Mouse (Mus musculus) limb, embryonic 13.5 days (tissue): ENCODE data around the gene Gmds. TPM values are rescaled to one million over a fixed set of nuclear protein-coding genes. Genes with fewer than 3 reads are reported as not detected.
A peak's percentile ranks its signal among the peaks of the same experiment; 100 is the strongest.

Source experiments
- ATAC-seq: fragments of 200-750 bp; cut with Nextera tagmentation; 2 replicates; pipeline ENCODE4 v1.8.0; 2017; ENCODE audit warnings: low read depth, moderate number of reproducible peaks, moderate TSS enrichment; ENCODE audit not compliant: low FRiP score
- H3K27ac ChIP-seq: fragments of 300-500 bp; sonication (generic); 2 replicates; pipeline ENCODE4 v1.5.1; 2015; ENCODE audit warnings: inconsistent platforms, mild to moderate bottlenecking, moderate library complexity
- H3K27me3 ChIP-seq: fragments of 300-500 bp; sonication (generic); 2 replicates; pipeline ENCODE4 v1.6.1; 2015; ENCODE audit warnings: mild to moderate bottlenecking, inconsistent platforms
- H3K36me3 ChIP-seq: fragments of 300-500 bp; sonication (generic); 2 replicates; pipeline ENCODE4 v1.6.1; 2015; ENCODE audit warnings: inconsistent platforms, mild to moderate bottlenecking, moderate library complexity
- H3K4me1 ChIP-seq: fragments of 300-500 bp; sonication (generic); 2 replicates; pipeline ENCODE4 v1.6.1; 2015; ENCODE audit warnings: inconsistent platforms
- H3K4me2 ChIP-seq: fragments of 300-500 bp; sonication (generic); replicated peaks from 2 replicates; pipeline ENCODE4 v1.6.1; 2015; ENCODE audit warnings: inconsistent platforms, mild to moderate bottlenecking, moderate library complexity
- H3K4me3 ChIP-seq: fragments of 300-500 bp; sonication (generic); 2 replicates; pipeline ENCODE4 v1.5.1; 2015; ENCODE audit warnings: moderate library complexity, mild to moderate bottlenecking, inconsistent platforms
- H3K9ac ChIP-seq: fragments of 300-500 bp; sonication (generic); 2 replicates; pipeline ENCODE4 v1.6.1; 2015; ENCODE audit warnings: mild to moderate bottlenecking, inconsistent platforms
- H3K9me3 ChIP-seq: fragments of 300-500 bp; sonication (generic); 2 replicates; pipeline ENCODE4 v1.6.1; 2016; ENCODE audit warnings: inconsistent platforms
- WGBS: fragments of 180-500 bp; shearing (Covaris S2); methylation state at CpG from one replicate; pipeline ENCODE4 v1.1.7; 2015; 5-methylcytosine and 5-hydroxymethylcytosine counted together
- polyA plus RNA-seq: library from polyadenylated mRNA; unstranded; fragments of >200 nt; fragmentation: Nextera tagmentation; extraction: Ambion mirVana; gene quantifications from 2 replicates; pipeline ENCODE4 v1.2.1, GENCODE M21; 2015

The Gmds gene
- polyA plus RNA-seq, 1 experiment from 2014 or later: 46.9 TPM

DNA sequence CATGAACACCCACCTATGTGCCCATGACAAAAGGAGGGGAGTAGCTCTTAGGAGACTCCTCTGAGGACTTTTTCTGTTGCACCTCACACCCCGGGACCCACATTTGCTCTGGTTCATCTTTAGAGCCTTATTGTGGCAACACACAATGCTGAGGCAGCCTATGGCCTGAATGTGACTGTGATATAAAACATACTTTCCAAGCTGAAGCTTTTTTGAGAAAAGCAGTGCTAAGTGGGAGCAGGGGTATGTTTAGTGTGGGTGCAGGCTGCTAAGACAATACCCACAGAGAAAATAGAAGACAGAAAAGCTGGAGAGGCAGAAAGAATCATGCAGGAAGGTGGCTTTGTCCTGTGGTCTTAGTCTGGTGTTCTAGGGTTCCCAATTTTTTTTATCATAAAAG, 452.8 kb downstream of the Gmds start:
- Histone ChIP-seq H3K4me3 (no peak overlapping the region), H3K27me3 (no peaks in the 10 kb centered on the region), H3K9me3 (no peaks in the 10 kb centered on the region), H3K4me1 (no peaks in the 10 kb centered on the region), H3K36me3 (no peaks in the 10 kb centered on the region), H3K4me2 (no peak overlapping the region), H3K27ac (no peak overlapping the region), H3K9ac (no peak overlapping the region)
- WGBS: 83% methylated on average over 1 of the region's 1 CpGs
- no peak for ATAC-seq

DNA sequence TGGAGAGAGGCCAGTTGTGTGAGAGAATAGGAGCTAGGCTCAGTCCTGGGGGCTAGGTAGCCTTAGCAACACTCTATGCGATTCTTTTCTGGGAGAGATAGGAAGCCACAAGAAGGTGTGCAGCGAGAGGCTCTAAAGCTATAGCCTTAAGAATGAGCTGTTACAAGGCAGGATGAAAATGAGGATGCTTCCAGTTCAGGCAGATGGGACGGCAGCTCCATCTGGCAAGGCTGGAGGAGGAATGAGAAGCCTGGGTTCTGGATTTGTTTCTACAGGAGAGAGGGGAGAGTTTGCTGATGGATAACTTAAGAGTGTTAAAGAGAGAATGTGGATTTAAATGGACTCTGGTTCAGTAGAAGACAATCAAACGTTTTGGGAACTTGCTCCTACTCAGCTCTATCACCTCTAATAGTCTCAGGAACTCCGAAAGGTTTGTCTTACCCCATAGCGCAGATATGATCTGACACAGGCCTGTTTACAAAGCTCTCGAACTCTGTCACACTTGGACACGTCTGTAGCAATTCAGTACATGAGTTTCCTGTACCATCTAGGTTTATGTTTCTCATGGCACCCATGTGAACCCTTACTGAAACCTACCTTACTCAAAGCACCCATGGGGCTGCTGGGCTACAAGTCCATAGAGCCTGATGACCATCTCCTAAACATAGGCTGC, 459.6 kb downstream of the Gmds start:
- WGBS: 88% methylated on average over 8 of the region's 8 CpGs
- Histone ChIP-seq H3K9me3 (no peaks in the 10 kb centered on the region), H3K9ac (no peak overlapping the region), H3K4me3 (no peak overlapping the region), H3K36me3 (no peaks in the 10 kb centered on the region), H3K27me3 (0 out of 2 replicates have a peak, but pooled peaks cover 7% of the 10 kb centered on the region), H3K4me2 (no peak overlapping the region), H3K27ac (no peak overlapping the region), H3K4me1 (peaks cover 9% of the 10 kb centered on the region)
- ATAC-seq: no peak

DNA sequence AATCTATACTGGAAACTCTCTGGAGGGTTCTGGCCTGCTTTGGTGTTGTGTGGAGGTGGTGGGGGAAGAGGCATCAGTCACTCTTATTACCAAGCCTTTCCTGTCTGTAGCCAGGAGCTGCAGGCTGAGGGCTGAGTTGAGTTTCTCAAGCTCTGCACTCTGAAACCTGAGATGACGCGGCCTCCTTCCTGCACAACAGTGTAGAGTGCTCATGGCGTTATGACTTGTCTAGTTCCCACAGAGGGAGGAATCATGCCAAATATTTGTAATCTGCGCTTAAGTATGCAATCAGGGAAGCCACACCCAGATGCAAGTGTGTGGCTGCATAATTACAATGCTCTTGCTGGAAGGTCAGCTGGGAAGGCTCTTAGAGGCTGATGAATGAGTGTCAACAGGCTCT, 461.5 kb downstream of the Gmds start:
- ATAC-seq: peak; percentile 81
- 0 out of 2 replicates have a peak, but pooled peaks cover 7% of the 10 kb centered on the region for H3K27me3 ChIP-seq
- peaks cover 9% of the 10 kb centered on the region for H3K4me1 ChIP-seq
- H3K9ac ChIP-seq: no peak overlapping the region
- H3K9me3 ChIP-seq: no peaks in the 10 kb centered on the region
- H3K4me2 ChIP-seq: no peak overlapping the region
- WGBS: 33% methylated on average over 4 of the region's 4 CpGs
- H3K27ac ChIP-seq: no peak overlapping the region
- no peaks in the 10 kb centered on the region for H3K36me3 ChIP-seq
- H3K4me3 ChIP-seq: no peak overlapping the region

DNA sequence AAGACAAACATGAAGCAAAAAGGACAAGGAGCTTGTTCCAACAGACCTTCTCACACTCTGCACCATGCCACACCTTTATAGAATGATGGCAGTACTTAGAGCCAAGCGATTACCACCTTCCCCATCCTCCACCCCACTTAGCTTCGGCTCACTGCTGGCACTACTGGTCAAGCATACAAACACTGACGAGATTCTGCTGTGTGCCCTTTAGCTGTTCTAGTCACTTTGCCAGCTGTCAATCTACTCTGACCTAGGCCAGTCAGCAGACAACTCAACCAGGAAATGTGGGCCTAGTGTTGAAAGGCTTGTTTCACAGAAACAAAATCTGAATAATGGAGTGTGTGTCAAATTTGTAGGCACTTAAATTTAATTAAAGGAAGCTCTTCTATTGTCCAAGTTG, 464.1 kb downstream of the Gmds start:
- Histone ChIP-seq H3K36me3 (no peaks in the 10 kb centered on the region), H3K9me3 (no peaks in the 10 kb centered on the region), H3K9ac (no peak overlapping the region), H3K4me3 (no peak overlapping the region), H3K27ac (no peak overlapping the region), H3K4me2 (no peak overlapping the region), H3K4me1 (peaks cover 9% of the 10 kb centered on the region), H3K27me3 (0 out of 2 replicates have a peak, but pooled peaks cover 7% of the 10 kb centered on the region)
- no peak for ATAC-seq
- WGBS: 74% methylated on average over 3 of the region's 3 CpGs

DNA sequence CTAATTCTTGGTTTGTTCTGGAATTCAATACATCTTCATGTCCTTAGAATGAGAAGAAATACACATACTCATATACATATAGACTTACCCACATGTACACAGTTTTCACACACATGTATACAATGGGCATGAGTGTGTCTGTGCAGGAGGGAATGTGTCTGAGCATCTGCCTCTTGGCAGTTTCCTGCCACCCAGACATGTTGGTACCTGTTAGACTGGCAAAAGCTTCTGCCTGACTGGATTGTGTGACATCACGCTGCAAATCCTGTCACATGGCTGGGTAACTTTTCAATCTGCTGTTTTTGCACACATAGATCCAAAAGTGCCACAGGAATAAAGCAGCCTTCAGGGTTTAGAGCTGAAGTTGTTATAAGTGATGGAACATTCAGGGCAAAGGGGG, 465.3 kb downstream of the Gmds start:
- Histone ChIP-seq H3K9ac (no peak overlapping the region), H3K36me3 (no peaks in the 10 kb centered on the region), H3K4me2 (no peak overlapping the region), H3K27me3 (no peaks in the 10 kb centered on the region), H3K9me3 (no peaks in the 10 kb centered on the region), H3K4me1 (peaks cover 9% of the 10 kb centered on the region), H3K4me3 (no peak overlapping the region), H3K27ac (no peak overlapping the region)
- ATAC-seq: no peak
- WGBS: 89% methylated on average over 1 of the region's 1 CpGs

DNA sequence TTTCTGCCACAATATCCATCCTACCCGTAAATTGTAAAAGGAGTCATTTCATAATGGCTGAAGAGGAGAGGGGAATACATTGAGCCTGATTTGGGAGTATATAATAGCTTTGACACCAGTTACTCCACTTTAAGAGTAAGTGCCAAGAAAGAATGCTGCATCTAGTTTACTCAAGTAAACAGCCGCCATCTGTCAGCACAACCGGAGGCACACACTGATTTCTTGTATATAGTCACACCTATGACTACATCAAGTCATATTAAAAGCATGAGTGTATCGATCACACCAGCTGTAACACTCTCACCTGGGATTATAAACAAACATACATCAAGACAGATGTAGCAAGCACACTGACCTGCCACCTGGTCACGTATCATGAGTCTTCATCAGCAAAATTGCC, 473.8 kb downstream of the Gmds start:
- no peaks in the 10 kb centered on the region for H3K9me3 ChIP-seq
- no peaks in the 10 kb centered on the region for H3K36me3 ChIP-seq
- WGBS: 90% methylated on average over 5 of the region's 5 CpGs
- H3K4me2 ChIP-seq: no peak overlapping the region
- no peak overlapping the region for H3K4me3 ChIP-seq
- H3K27me3 ChIP-seq: peaks cover 21% of the 10 kb centered on the region
- ATAC-seq: no peak
- H3K9ac ChIP-seq: no peak overlapping the region
- peaks cover 4% of the 10 kb centered on the region; the same call in 1 of the 2 replicates for H3K4me1 ChIP-seq
- no peak overlapping the region for H3K27ac ChIP-seq

DNA sequence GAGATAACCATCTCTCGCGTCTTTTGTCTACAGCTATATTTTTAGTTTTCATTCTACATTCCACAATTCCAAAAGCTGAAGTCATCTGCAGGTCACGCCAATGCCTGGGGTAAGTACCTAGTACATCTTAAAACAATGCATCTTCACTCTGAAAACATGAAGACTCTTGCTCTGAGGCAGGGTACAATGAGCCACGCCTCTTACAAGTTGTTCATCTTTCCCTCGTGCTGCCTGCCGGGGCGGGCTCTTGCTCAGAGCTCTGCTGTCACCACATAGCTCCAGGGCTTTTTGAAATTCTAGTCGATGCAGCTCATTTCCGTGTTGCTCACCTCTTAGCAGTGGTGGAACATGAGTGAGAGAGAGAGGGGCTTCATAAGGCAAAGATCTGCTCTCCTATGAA, 475.1 kb downstream of the Gmds start:
- ATAC-seq: no peak
- Histone ChIP-seq H3K4me1 (peaks cover 11% of the 10 kb centered on the region), H3K27ac (no peak overlapping the region), H3K27me3 (peaks cover 30% of the 10 kb centered on the region), H3K4me3 (no peak overlapping the region), H3K4me2 (no peak overlapping the region), H3K9ac (no peak overlapping the region), H3K36me3 (no peaks in the 10 kb centered on the region), H3K9me3 (no peaks in the 10 kb centered on the region)
- 56% methylated on average over 9 of the region's 9 CpGs for WGBS

DNA sequence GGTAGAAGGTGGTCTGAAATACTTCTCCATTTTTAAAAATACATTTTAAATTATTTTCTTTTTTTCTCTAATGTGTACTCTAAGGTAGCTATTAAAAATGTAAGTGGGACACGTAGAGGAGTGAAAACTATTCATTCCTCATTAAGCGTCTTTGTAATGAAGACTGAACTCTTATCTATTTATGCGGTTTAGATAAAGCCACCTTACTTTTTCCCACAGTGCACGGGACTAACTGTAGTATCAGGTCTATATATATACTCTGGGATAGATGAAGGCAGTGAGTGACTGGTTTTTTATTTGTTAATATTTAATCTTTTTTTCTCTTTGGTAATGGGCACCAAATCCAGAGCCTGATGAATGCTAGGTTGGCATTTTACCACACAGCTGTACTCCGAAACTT, 478.3 kb downstream of the Gmds start:
- Histone ChIP-seq H3K27me3 (peaks cover 53% of the 10 kb centered on the region), H3K36me3 (no peaks in the 10 kb centered on the region), H3K9me3 (no peaks in the 10 kb centered on the region), H3K4me1 (peaks cover 11% of the 10 kb centered on the region), H3K4me2 (no peak overlapping the region), H3K9ac (no peak overlapping the region), H3K4me3 (no peak overlapping the region), H3K27ac (no peak overlapping the region)
- 91% methylated on average over 5 of the region's 5 CpGs for WGBS
- no peak for ATAC-seq

DNA sequence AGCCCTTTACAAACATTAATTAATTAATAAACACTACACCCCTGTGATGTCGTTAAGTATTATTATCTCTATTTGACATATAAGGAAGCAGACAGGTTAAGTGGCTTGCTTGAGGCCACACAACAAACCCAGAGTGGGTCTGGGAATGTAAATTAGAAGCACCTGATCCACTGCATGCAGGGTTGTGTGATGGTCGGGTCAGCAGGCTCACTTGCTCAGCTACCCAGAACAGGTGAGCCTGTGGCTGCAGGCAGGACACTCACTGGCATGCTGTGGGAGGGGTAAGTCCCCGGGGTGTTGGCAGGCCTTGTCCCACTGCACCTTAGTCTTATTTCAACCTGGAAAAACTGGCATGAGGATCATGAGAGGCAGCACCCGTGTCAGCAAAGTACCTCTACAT, 484.5 kb downstream of the Gmds start:
- peaks cover 62% of the 10 kb centered on the region for H3K27me3 ChIP-seq
- no peak overlapping the region for H3K4me2 ChIP-seq

DNA sequence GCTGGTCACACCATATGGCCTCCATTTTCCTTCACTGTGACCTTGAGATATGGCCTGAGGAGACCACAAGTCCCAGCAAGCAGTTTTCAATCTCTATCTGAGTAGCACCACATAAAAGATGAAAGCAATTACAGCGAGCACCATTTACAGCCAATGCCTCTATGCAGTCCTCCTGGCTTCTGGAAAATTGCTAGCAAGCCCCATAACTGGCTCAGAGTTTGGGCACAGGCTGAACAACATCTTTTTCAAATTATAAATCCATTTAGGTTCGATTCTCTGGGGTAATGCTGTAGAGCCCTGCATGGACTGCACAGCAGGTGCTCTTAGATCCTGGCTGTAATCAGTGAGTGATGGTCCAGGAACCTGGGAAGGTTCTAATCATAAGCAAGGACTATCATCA, 485.0 kb downstream of the Gmds start:
- Histone ChIP-seq H3K4me3 (no peak overlapping the region), H3K9ac (no peak overlapping the region), H3K4me1 (peaks cover 16% of the 10 kb centered on the region), H3K36me3 (no peaks in the 10 kb centered on the region), H3K27ac (no peak overlapping the region), H3K9me3 (no peaks in the 10 kb centered on the region), H3K4me2 (no peak overlapping the region), H3K27me3 (peaks cover 59% of the 10 kb centered on the region)
- peak; percentile 75 for ATAC-seq
- 12% methylated on average over 2 of the region's 2 CpGs for WGBS

More for the DNA sequence above, 484.5 kb downstream of the Gmds start:
- H3K9ac ChIP-seq: no peak overlapping the region
- H3K9me3 ChIP-seq: no peaks in the 10 kb centered on the region
- H3K27ac ChIP-seq: no peak overlapping the region
- H3K36me3 ChIP-seq: no peaks in the 10 kb centered on the region
- peaks cover 16% of the 10 kb centered on the region for H3K4me1 ChIP-seq
- H3K4me3 ChIP-seq: no peak overlapping the region
- ATAC-seq: peak; percentile 66
- WGBS: 23% methylated on average over 4 of the region's 4 CpGs

DNA sequence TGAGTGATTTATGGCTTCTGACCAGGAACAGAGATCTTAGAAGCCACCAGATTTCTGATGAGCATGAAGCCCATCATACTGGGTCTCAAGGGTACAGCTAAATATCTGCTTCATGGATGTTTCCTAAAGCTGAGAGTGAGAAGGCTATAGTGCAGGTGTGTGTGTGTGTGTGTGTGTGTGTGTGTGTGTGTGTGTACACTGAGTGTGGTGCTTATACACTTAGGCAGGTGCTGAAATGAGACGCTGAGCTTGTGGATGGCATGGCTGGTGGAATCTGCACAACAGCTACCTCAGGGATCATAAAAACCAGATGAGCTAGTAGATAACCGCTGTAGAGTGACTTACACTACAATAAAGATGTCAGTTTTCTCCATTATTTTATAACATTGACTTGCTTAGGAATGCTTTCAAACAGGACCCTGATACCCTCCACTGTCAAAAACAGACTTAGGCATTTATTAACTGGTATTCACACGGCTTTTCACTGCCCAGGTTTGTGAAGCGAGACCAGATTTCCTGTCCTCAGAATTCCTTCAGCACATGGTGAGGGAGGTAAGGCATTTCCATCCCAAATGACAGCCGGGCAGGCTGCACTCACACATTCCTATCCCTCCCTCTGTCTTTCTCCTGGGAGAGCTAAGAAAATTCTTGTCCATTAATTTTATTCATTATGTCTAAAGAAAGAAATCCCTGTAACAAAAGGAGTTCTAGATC, 489.1 kb downstream of the Gmds start:
- no peak overlapping the region for H3K4me3 ChIP-seq
- H3K27me3 ChIP-seq: peaks cover 39% of the 10 kb centered on the region
- H3K9ac ChIP-seq: no peak overlapping the region
- H3K36me3 ChIP-seq: no peaks in the 10 kb centered on the region
- H3K27ac ChIP-seq: no peak overlapping the region
- WGBS: 13% methylated on average over 5 of the region's 5 CpGs
- no peaks in the 10 kb centered on the region for H3K9me3 ChIP-seq
- no peak overlapping the region for H3K4me2 ChIP-seq
- H3K4me1 ChIP-seq: peaks cover 16% of the 10 kb centered on the region
- ATAC-seq: no peak

DNA sequence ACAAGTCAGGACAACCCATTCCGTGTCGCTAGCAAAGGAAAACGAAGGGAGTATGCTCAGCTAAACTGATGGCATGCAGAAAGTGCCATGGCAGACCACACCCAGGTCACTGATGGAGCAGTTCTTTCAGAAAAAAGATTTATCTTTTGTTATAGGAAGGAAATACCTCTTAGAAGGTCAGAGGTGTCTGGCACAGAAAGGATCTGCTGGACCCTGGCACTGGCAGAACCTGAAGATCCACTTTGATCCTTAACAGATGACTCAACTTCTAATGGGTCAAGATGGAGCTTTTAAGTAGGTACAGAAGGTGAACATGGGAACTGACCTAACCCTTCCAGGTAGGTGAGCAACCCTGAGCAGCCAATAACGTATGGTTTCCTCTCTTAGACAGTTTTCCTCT, 502.7 kb downstream of the Gmds start:
- Histone ChIP-seq H3K36me3 (no peaks in the 10 kb centered on the region), H3K9me3 (no peaks in the 10 kb centered on the region), H3K4me2 (no peak overlapping the region), H3K27ac (no peak overlapping the region), H3K27me3 (peaks cover 34% of the 10 kb centered on the region), H3K4me3 (no peak overlapping the region), H3K4me1 (peaks cover 6% of the 10 kb centered on the region), H3K9ac (no peak overlapping the region)
- ATAC-seq: no peak
- 78% methylated on average over 4 of the region's 4 CpGs for WGBS
